Mouse (Mus musculus): ENCODE data around the gene Ptprn2. TPM values are rescaled to one million over a fixed set of nuclear protein-coding genes. Genes with fewer than 3 reads are reported as not detected.

The Ptprn2 gene
- polyA plus RNA-seq, 1 experiment from 2014 or later = 6.9 TPM

DNA sequence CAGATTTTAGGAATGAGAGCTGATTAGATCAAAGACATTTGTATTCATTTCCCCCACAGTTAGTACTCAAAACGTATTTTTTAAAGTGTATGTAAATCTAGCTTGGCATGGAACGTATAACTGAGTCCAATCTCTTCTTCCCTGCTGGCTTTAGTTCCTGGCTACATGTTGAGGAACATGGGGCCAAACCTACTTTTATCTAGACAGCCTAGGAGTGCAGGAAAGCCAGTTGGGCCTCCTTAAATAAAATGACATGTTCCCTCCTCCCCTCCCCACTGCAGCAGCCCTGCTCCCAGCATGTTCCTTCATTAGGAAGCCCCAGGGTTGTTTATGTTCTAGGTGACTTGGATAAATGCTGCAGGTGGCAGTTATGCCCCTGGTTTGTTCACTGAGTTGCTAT is 319.2 kb downstream of the Ptprn2 start:
- no peak overlapping the region for H3K4me2 ChIP-seq (replicated peaks; ENCODE audit: low read depth, low read length)
- H3K4me1 ChIP-seq (replicated peaks; ENCODE audit: control insufficient read depth, insufficient read depth, low read length) = no peaks in the 10 kb centered on the region
- no peak overlapping the region for H3K4me3 ChIP-seq (ENCODE audit: low read depth, low read length)
- H3K9ac ChIP-seq (ENCODE audit: low read depth, low read length) = no peak overlapping the region
- H3K36me3 ChIP-seq (ENCODE audit: control insufficient read depth, insufficient read depth, low read length) = no peaks in the 10 kb centered on the region
- ATAC-seq (ENCODE audit: low FRiP score) (no peak), DNase-seq (ENCODE audit: low spot score) (no peak)
- 73% methylated on average over 2 of the region's 2 CpGs for WGBS
- no peaks in the 10 kb centered on the region for H3K9me3 ChIP-seq (ENCODE audit: control insufficient read depth, low read length)
- no peak overlapping the region for H3K27ac ChIP-seq (ENCODE audit: low read depth, low read length)
- no peaks in the 10 kb centered on the region for H3K27me3 ChIP-seq (ENCODE audit: control insufficient read depth, insufficient read depth, low read length)

- Histone ChIP-seq H3K9ac (ENCODE audit: low read depth, low read length) (no peak overlapping the region), H3K4me3 (ENCODE audit: low read depth, low read length) (no peak overlapping the region), H3K4me2 (replicated peaks; ENCODE audit: low read depth, low read length) (no peak overlapping the region), H3K4me1 (replicated peaks; ENCODE audit: control insufficient read depth, insufficient read depth, low read length) (no peaks in the 10 kb centered on the region), H3K36me3 (ENCODE audit: control insufficient read depth, insufficient read depth, low read length) (no peaks in the 10 kb centered on the region), H3K27me3 (ENCODE audit: control insufficient read depth, insufficient read depth, low read length) (no peaks in the 10 kb centered on the region), H3K9me3 (ENCODE audit: control insufficient read depth, low read length) (no peaks in the 10 kb centered on the region), H3K27ac (ENCODE audit: low read depth, low read length) (no peak overlapping the region)
- ATAC-seq (ENCODE audit: low FRiP score) (no peak), DNase-seq (ENCODE audit: low spot score) (no peak)
- 79% methylated on average over 2 of the region's 2 CpGs for WGBS
These were observed 319.7 kb downstream of the Ptprn2 start for GRCm38 (mm10) chr12:116805129-116805809.

GRCm38 (mm10) chr12:116806089-116806488 is 320.6 kb downstream of the Ptprn2 start:
- no peaks in the 10 kb centered on the region for H3K4me1 ChIP-seq (replicated peaks; ENCODE audit: control insufficient read depth, insufficient read depth, low read length)
- no peaks in the 10 kb centered on the region for H3K27me3 ChIP-seq (ENCODE audit: control insufficient read depth, insufficient read depth, low read length)
- no peaks in the 10 kb centered on the region for H3K9me3 ChIP-seq (ENCODE audit: control insufficient read depth, low read length)
- ATAC-seq (ENCODE audit: low FRiP score) (no peak), DNase-seq (ENCODE audit: low spot score) (no peak)
- 94% methylated on average over 2 of the region's 2 CpGs for WGBS
- H3K4me3 ChIP-seq (ENCODE audit: low read depth, low read length) = no peak overlapping the region
- H3K27ac ChIP-seq (ENCODE audit: low read depth, low read length) = no peak overlapping the region
- no peak overlapping the region for H3K9ac ChIP-seq (ENCODE audit: low read depth, low read length)
- no peak overlapping the region for H3K4me2 ChIP-seq (replicated peaks; ENCODE audit: low read depth, low read length)
- H3K36me3 ChIP-seq (ENCODE audit: control insufficient read depth, insufficient read depth, low read length) = no peaks in the 10 kb centered on the region

DNA sequence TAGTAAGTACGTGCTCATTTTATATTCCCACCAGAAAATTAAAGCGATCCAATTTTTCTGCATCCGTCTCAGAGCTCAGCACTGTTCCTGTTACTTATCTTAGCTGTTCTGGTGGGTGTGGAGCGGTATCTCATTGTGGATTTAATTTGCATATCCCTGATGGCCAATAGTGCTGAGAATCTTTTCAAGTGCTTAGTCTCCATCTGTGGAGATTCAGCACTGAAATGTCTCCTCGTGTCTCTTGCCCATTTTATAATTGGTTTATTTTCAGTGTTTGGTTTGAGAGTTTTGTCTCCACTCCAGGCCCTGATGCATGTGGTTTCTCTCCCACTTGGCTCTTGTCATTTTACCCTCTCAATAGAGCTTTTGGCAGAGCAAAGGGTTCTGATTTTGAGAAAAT is 327.5 kb downstream of the Ptprn2 start:
- no peaks in the 10 kb centered on the region for H3K9me3 ChIP-seq (ENCODE audit: control insufficient read depth, low read length)
- H3K4me3 ChIP-seq (ENCODE audit: low read depth, low read length) = no peak overlapping the region
- no peak for ATAC-seq (ENCODE audit: low FRiP score)
- no peaks in the 10 kb centered on the region for H3K27me3 ChIP-seq (ENCODE audit: control insufficient read depth, insufficient read depth, low read length)
- H3K4me2 ChIP-seq (replicated peaks; ENCODE audit: low read depth, low read length) = no peak overlapping the region
- DNase-seq (ENCODE audit: low spot score) = no peak
- no peak overlapping the region for H3K27ac ChIP-seq (ENCODE audit: low read depth, low read length)
- H3K36me3 ChIP-seq (ENCODE audit: control insufficient read depth, insufficient read depth, low read length) = no peaks in the 10 kb centered on the region
- no peaks in the 10 kb centered on the region for H3K4me1 ChIP-seq (replicated peaks; ENCODE audit: control insufficient read depth, insufficient read depth, low read length)
- WGBS = 90% methylated on average over 5 of the region's 5 CpGs
- no peak overlapping the region for H3K9ac ChIP-seq (ENCODE audit: low read depth, low read length)

GRCm38 (mm10) chr12:116819836-116820235 is 334.3 kb downstream of the Ptprn2 start:
- no peaks in the 10 kb centered on the region for H3K27me3 ChIP-seq (ENCODE audit: control insufficient read depth, insufficient read depth, low read length)
- no peak overlapping the region for H3K4me3 ChIP-seq (ENCODE audit: low read depth, low read length)
- no peak overlapping the region for H3K9ac ChIP-seq (ENCODE audit: low read depth, low read length)
- no peak overlapping the region for H3K27ac ChIP-seq (ENCODE audit: low read depth, low read length)
- H3K36me3 ChIP-seq (ENCODE audit: control insufficient read depth, insufficient read depth, low read length) = no peaks in the 10 kb centered on the region
- DNase-seq (ENCODE audit: low spot score) = no peak
- H3K9me3 ChIP-seq (ENCODE audit: control insufficient read depth, low read length) = no peaks in the 10 kb centered on the region
- no peak overlapping the region for H3K4me2 ChIP-seq (replicated peaks; ENCODE audit: low read depth, low read length)
- no peaks in the 10 kb centered on the region for H3K4me1 ChIP-seq (replicated peaks; ENCODE audit: control insufficient read depth, insufficient read depth, low read length)
- WGBS = 95% methylated on average over 2 of the region's 2 CpGs
- no peak for ATAC-seq (ENCODE audit: low FRiP score)

GRCm38 (mm10) chr12:116823341-116823740 is 337.8 kb downstream of the Ptprn2 start:
- Histone ChIP-seq H3K9ac (ENCODE audit: low read depth, low read length) (no peak overlapping the region), H3K9me3 (ENCODE audit: control insufficient read depth, low read length) (no peaks in the 10 kb centered on the region), H3K4me3 (ENCODE audit: low read depth, low read length) (no peak overlapping the region), H3K36me3 (ENCODE audit: control insufficient read depth, insufficient read depth, low read length) (no peaks in the 10 kb centered on the region), H3K27ac (ENCODE audit: low read depth, low read length) (no peak overlapping the region), H3K27me3 (ENCODE audit: control insufficient read depth, insufficient read depth, low read length) (no peaks in the 10 kb centered on the region), H3K4me2 (replicated peaks; ENCODE audit: low read depth, low read length) (no peak overlapping the region), H3K4me1 (replicated peaks; ENCODE audit: control insufficient read depth, insufficient read depth, low read length) (no peaks in the 10 kb centered on the region)
- no peak for DNase-seq (ENCODE audit: low spot score)
- 93% methylated on average over 3 of the region's 3 CpGs for WGBS
- ATAC-seq (ENCODE audit: low FRiP score) = no peak

- no peak overlapping the region for H3K27ac ChIP-seq (ENCODE audit: low read depth, low read length)
- ATAC-seq (ENCODE audit: low FRiP score) (no peak), DNase-seq (ENCODE audit: low spot score) (peak; percentile 60)
These were observed 342.2 kb downstream of the Ptprn2 start for GRCm38 (mm10) chr12:116827748-116828147.

GRCm38 (mm10) chr12:116838611-116839192 is 353.2 kb downstream of the Ptprn2 start:
- Histone ChIP-seq H3K27ac (ENCODE audit: low read depth, low read length) (no peak overlapping the region), H3K4me2 (replicated peaks; ENCODE audit: low read depth, low read length) (no peak overlapping the region), H3K4me3 (ENCODE audit: low read depth, low read length) (no peak overlapping the region), H3K9me3 (ENCODE audit: control insufficient read depth, low read length) (no peaks in the 10 kb centered on the region), H3K36me3 (ENCODE audit: control insufficient read depth, insufficient read depth, low read length) (no peaks in the 10 kb centered on the region), H3K27me3 (ENCODE audit: control insufficient read depth, insufficient read depth, low read length) (no peaks in the 10 kb centered on the region), H3K4me1 (replicated peaks; ENCODE audit: control insufficient read depth, insufficient read depth, low read length) (no peaks in the 10 kb centered on the region), H3K9ac (ENCODE audit: low read depth, low read length) (no peak overlapping the region)
- DNase-seq (ENCODE audit: low spot score) (no peak), ATAC-seq (ENCODE audit: low FRiP score) (no peak)
- 94% methylated on average over 3 of the region's 3 CpGs for WGBS

More at GRCm38 (mm10) chr12:116827748-116828147, 342.2 kb downstream of the Ptprn2 start:
- Histone ChIP-seq H3K27me3 (ENCODE audit: control insufficient read depth, insufficient read depth, low read length) (no peaks in the 10 kb centered on the region), H3K4me3 (ENCODE audit: low read depth, low read length) (no peak overlapping the region), H3K9me3 (ENCODE audit: control insufficient read depth, low read length) (no peaks in the 10 kb centered on the region), H3K36me3 (ENCODE audit: control insufficient read depth, insufficient read depth, low read length) (no peaks in the 10 kb centered on the region), H3K9ac (ENCODE audit: low read depth, low read length) (no peak overlapping the region), H3K4me1 (replicated peaks; ENCODE audit: control insufficient read depth, insufficient read depth, low read length) (no peaks in the 10 kb centered on the region), H3K4me2 (replicated peaks; ENCODE audit: low read depth, low read length) (no peak overlapping the region)
- WGBS = 36% methylated on average over 7 of the region's 7 CpGs

DNA sequence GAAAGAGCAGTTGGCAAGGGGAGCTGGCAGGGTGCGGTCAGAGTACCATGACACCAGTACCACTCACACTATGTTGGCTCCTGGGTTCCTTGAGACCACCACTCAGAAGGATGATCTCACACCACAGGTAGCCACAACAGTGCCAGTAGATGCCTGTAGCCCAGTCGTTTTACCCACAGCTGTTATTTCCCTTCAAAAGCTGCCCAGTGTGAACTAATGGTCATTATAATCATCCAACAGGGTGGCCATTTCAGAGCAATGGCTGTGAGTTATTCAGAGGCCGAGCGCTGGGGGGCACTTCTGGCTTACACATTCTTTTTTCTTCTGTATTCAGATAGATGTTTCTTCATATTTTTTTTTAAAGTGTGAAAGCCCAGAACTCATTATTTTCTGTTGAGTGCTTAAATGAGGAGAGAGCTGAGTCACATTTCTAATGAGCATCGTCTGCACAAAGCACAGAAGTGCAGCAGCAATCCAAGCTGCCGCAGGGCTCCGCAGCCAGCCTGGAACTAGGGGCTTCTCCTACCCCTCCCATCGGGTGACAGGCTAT is 357.3 kb downstream of the Ptprn2 start:
- DNase-seq (ENCODE audit: low spot score) = no peak
- Histone ChIP-seq H3K9ac (ENCODE audit: low read depth, low read length) (no peak overlapping the region), H3K9me3 (ENCODE audit: control insufficient read depth, low read length) (no peaks in the 10 kb centered on the region), H3K27ac (ENCODE audit: low read depth, low read length) (no peak overlapping the region), H3K36me3 (ENCODE audit: control insufficient read depth, insufficient read depth, low read length) (no peaks in the 10 kb centered on the region), H3K4me2 (replicated peaks; ENCODE audit: low read depth, low read length) (no peak overlapping the region), H3K4me1 (replicated peaks; ENCODE audit: control insufficient read depth, insufficient read depth, low read length) (no peaks in the 10 kb centered on the region), H3K4me3 (ENCODE audit: low read depth, low read length) (no peak overlapping the region), H3K27me3 (ENCODE audit: control insufficient read depth, insufficient read depth, low read length) (no peaks in the 10 kb centered on the region)
- ATAC-seq (ENCODE audit: low FRiP score) = no peak
- 81% methylated on average over 8 of the region's 8 CpGs for WGBS

All from hindbrain, embryonic 11.5 days (tissue).